Mouse (Mus musculus) megakaryocyte, embryonic 14.5 days (primary cell): ENCODE measurements around the gene B9d2. TPM values are rescaled to one million over a fixed set of nuclear protein-coding genes. Genes with fewer than 3 reads are reported as not detected.
A peak's percentile ranks its signal among the peaks of the same experiment; 100 is the strongest.

Experiments
- H3K27me3 ChIP-seq: replicated peaks from 2 replicates; pipeline ENCODE3; 2012; ENCODE audit warnings: inconsistent platforms
- H3K36me3 ChIP-seq: replicated peaks from 2 replicates; pipeline ENCODE3; 2012; ENCODE audit warnings: low read length, inconsistent platforms, mixed read lengths
- H3K4me1 ChIP-seq: 2 replicates; pipeline ENCODE4 v1.6.1; 2012; ENCODE audit warnings: inconsistent platforms
- H3K4me3 ChIP-seq: replicated peaks from 2 replicates; pipeline ENCODE3; 2012; ENCODE audit warnings: moderate library complexity, mild to moderate bottlenecking, inconsistent platforms
- H3K9me3 ChIP-seq: 2 replicates; pipeline ENCODE4 v1.6.1; 2012; ENCODE audit warnings: inconsistent platforms
- FLI1 ChIP-seq: IDR thresholded peaks from 2 replicates; pipeline ENCODE4 v1.6.1; 2012; ENCODE audit warnings: low read length, inconsistent platforms, mixed read lengths
- GATA1 ChIP-seq: IDR thresholded peaks from 3 replicates; pipeline ENCODE4 v1.6.1; 2012; ENCODE audit warnings: mixed read lengths, low read length, inconsistent platforms, borderline replicate concordance
- polyA plus RNA-seq: library from polyadenylated mRNA; stranded (reverse); fragments of >175 nt; gene quantifications from 2 replicates; pipeline ENCODE4 v1.2.3, GENCODE M21; 2012; ENCODE audit warnings: low replicate concordance; ENCODE audit not compliant: insufficient read depth

B9d2 gene
- polyA plus RNA-seq, 1 experiment = 89.8 TPM

DNA sequence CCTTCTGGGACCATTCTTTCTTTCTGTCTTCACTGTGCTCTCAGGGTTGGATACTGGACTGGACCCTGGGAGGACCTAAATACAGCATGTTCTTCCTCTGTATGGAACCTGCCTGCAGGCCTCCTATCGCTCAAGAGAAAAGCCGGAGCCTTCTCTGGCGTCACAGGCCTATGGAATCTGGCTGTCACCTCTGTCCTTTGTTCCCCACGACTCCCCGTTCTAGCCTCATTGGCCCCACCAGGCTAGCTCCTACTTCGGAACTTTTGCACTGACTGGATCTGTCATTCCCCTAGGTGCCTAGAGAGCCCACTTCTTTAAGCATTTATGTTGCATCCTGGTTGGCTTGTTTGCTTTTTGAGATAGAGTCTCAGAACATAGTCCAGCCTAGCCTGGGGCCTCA, 4.1 kb downstream of the B9d2 start:
- no peaks in the 10 kb centered on the region for H3K27me3 ChIP-seq
- H3K36me3 ChIP-seq = peaks cover 30% of the 10 kb centered on the region
- peaks cover 65% of the 10 kb centered on the region for H3K4me1 ChIP-seq
- H3K4me3 ChIP-seq = peak overlapping the region; percentile 26
- TF ChIP-seq GATA1 (no peak), FLI1 (no peak)
- no peaks in the 10 kb centered on the region for H3K9me3 ChIP-seq

- TF ChIP-seq GATA1 = no peak
- no peak for TF ChIP-seq FLI1
- Histone ChIP-seq H3K4me1 (peaks cover 70% of the 10 kb centered on the region), H3K27me3 (no peaks in the 10 kb centered on the region), H3K9me3 (no peaks in the 10 kb centered on the region), H3K36me3 (peaks cover 42% of the 10 kb centered on the region), H3K4me3 (peak overlapping the region; percentile 99)
These were observed 5.4 kb downstream of the B9d2 start for GRCm38 (mm10) chr7:25685926-25686470.

GRCm38 (mm10) chr7:25686680-25687531, 6.3 kb downstream of the B9d2 start, which contains the start of gene Tgfb1:
Tgfb1 (plus strand) TSS chr7:25687002.
- Histone ChIP-seq H3K4me1 (peaks cover 69% of the 10 kb centered on the region), H3K4me3 (peak within 1 kb of the TSS; percentile 99), H3K9me3 (no peaks in the 10 kb centered on the region), H3K27me3 (no peaks in the 10 kb centered on the region), H3K36me3 (peaks cover 48% of the 10 kb centered on the region)
- TF ChIP-seq FLI1 = no peak
- TF ChIP-seq GATA1 = no peak

GRCm38 (mm10) chr7:25687811-25688401, 7.3 kb downstream of the B9d2 start:
- peaks cover 56% of the 10 kb centered on the region for H3K36me3 ChIP-seq
- H3K4me1 ChIP-seq = peaks cover 69% of the 10 kb centered on the region
- no peaks in the 10 kb centered on the region for H3K9me3 ChIP-seq
- H3K27me3 ChIP-seq = no peaks in the 10 kb centered on the region
- peak overlapping the region; percentile 99 for H3K4me3 ChIP-seq
- TF ChIP-seq GATA1 = no peak
- no peak for TF ChIP-seq FLI1

DNA sequence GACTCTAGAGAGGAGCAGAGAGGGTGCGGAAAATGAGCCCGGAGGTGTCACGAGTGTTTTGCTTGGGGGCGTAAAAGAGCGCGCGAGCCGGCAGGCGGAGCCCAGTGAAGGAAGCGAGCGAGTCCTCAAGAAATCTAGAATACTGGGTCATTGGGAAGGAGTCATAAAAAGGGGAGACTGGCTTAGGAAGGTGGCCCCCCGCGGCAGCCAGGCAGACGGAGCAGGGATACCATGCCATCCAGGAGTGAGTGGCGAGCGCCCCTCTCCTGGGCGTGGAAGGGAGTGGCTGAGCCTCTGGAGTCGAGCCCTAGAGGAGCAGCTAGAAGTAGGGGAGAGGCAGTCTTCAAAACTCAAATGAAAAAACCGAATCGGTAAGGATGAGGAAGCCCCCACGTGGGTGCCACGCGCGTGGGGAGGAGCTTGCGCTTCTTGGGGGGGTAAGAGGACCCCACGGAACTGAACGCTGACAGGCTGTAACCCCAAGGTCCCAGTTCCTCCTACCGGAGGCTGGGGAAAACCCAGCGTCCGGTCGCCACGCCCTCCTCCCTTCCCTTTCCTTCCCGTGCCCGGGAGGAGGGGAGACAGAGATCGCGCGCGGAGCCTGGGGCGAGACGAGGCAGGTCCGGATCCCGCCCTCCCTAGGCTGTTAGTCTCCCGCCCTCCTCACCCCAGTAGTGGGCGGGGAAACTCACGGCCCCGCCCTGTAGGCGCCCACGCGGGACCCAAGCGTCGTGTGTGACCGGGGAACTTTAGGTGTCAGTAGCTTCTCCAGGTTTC, 8.4 kb downstream of the B9d2 start:
- no peaks in the 10 kb centered on the region for H3K27me3 ChIP-seq
- peaks cover 64% of the 10 kb centered on the region for H3K36me3 ChIP-seq
- H3K4me1 ChIP-seq = peaks cover 67% of the 10 kb centered on the region
- H3K4me3 ChIP-seq = peak overlapping the region; percentile 99
- no peaks in the 10 kb centered on the region for H3K9me3 ChIP-seq
- no peak for TF ChIP-seq FLI1
- TF ChIP-seq GATA1 = no peak

- H3K36me3 ChIP-seq = peaks cover 68% of the 10 kb centered on the region
These were observed 9.0 kb downstream of the B9d2 start for GRCm38 (mm10) chr7:25689603-25690021.

GRCm38 (mm10) chr7:25690051-25690450, 9.5 kb downstream of the B9d2 start:
- Histone ChIP-seq H3K4me3 (peak overlapping the region; percentile 99), H3K27me3 (no peaks in the 10 kb centered on the region), H3K9me3 (no peaks in the 10 kb centered on the region), H3K4me1 (peaks cover 67% of the 10 kb centered on the region), H3K36me3 (peaks cover 68% of the 10 kb centered on the region)
- no peak for TF ChIP-seq GATA1
- no peak for TF ChIP-seq FLI1

More at GRCm38 (mm10) chr7:25689603-25690021, 9.0 kb downstream of the B9d2 start:
- Histone ChIP-seq H3K4me1 (peaks cover 67% of the 10 kb centered on the region), H3K9me3 (no peaks in the 10 kb centered on the region), H3K27me3 (no peaks in the 10 kb centered on the region), H3K4me3 (peak overlapping the region; percentile 99)
- peak; percentile 69; the same call in 1 of the 2 replicates for TF ChIP-seq FLI1
- peak; percentile 97 for TF ChIP-seq GATA1

GRCm38 (mm10) chr7:25694104-25694503, 13.5 kb downstream of the B9d2 start:
- Histone ChIP-seq H3K27me3 (no peaks in the 10 kb centered on the region), H3K36me3 (peaks cover 91% of the 10 kb centered on the region), H3K4me3 (peak overlapping the region; percentile 81), H3K4me1 (peaks cover 89% of the 10 kb centered on the region), H3K9me3 (no peaks in the 10 kb centered on the region)
- TF ChIP-seq GATA1 = no peak
- no peak for TF ChIP-seq FLI1

GRCm38 (mm10) chr7:25699851-25700250, 19.3 kb downstream of the B9d2 start:
- no peak for TF ChIP-seq FLI1
- TF ChIP-seq GATA1 = no peak
- Histone ChIP-seq H3K9me3 (peaks cover 4% of the 10 kb centered on the region), H3K4me3 (peak overlapping the region; percentile 12), H3K36me3 (peaks cover 97% of the 10 kb centered on the region), H3K27me3 (no peaks in the 10 kb centered on the region), H3K4me1 (peaks cover 88% of the 10 kb centered on the region)
